Mouse (Mus musculus) megakaryocyte, embryonic 14.5 days (primary cell): ENCODE data around the gene Ldlr. TPM values are rescaled to one million over a fixed set of nuclear protein-coding genes. Genes with fewer than 3 reads are reported as not detected.

Experiments
- H3K27me3 ChIP-seq: replicated peaks from 2 replicates; pipeline ENCODE3; 2012; ENCODE audit warnings: inconsistent platforms
- H3K36me3 ChIP-seq: replicated peaks from 2 replicates; pipeline ENCODE3; 2012; ENCODE audit warnings: low read length, inconsistent platforms, mixed read lengths
- H3K4me1 ChIP-seq: 2 replicates; pipeline ENCODE4 v1.6.1; 2012; ENCODE audit warnings: inconsistent platforms
- H3K4me3 ChIP-seq: replicated peaks from 2 replicates; pipeline ENCODE3; 2012; ENCODE audit warnings: moderate library complexity, mild to moderate bottlenecking, inconsistent platforms
- H3K9me3 ChIP-seq: 2 replicates; pipeline ENCODE4 v1.6.1; 2012; ENCODE audit warnings: inconsistent platforms
- FLI1 ChIP-seq: IDR thresholded peaks from 2 replicates; pipeline ENCODE4 v1.6.1; 2012; ENCODE audit warnings: low read length, inconsistent platforms, mixed read lengths
- GATA1 ChIP-seq: IDR thresholded peaks from 3 replicates; pipeline ENCODE4 v1.6.1; 2012; ENCODE audit warnings: mixed read lengths, low read length, inconsistent platforms, borderline replicate concordance
- polyA plus RNA-seq: library from polyadenylated mRNA; stranded (reverse); fragments of >175 nt; gene quantifications from 2 replicates; pipeline ENCODE4 v1.2.3, GENCODE M21; 2012; ENCODE audit warnings: low replicate concordance; ENCODE audit not compliant: insufficient read depth

Ldlr gene
- polyA plus RNA-seq, 1 experiment = 26.9 TPM

GRCm38 (mm10) chr9:21725224-21726121 lies 2.2 kb downstream of the Ldlr start:
- Histone ChIP-seq H3K4me3 (peak overlapping the region; percentile 93), H3K36me3 (peaks cover 58% of the 10 kb centered on the region), H3K9me3 (no peaks in the 10 kb centered on the region), H3K4me1 (peaks cover 84% of the 10 kb centered on the region), H3K27me3 (no peaks in the 10 kb centered on the region)
- TF ChIP-seq GATA1 (no peak), FLI1 (no peak)

DNA sequence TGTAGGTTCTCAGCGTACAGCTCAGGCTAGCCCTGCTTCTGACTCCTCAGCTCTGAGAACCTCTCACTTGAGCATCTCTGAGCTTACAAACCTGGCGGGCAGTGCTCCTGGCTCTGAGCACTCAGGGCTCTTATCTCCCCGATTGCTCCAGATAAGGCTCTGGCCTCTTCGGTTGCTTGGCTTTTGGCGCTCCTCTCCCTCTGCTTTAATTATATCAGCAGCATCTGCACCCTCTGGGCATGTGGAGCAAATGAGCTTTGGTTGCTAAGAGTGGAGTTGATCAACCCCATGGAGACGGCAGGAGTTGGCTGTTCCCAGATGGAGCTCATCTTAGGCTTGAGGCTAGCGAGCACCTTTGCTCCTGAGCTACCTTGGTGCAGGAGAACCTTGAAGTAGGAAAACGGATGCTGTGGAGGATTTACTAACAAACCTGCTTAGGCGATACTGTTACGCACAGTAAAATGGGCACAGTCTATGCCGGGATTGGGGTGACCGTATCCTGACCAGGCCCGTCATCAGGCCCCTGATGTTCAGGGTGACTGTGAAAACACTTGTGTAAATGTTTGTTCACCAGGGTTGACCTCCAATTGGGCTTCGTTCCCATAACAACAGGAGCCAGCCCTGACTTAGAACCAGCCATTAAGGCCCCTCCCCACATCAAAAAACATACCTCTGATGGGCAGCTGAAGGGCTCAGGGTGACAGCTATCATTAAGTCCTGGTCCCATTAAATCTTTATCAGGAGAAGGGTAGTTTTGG lies 3.1 kb downstream of the Ldlr start:
- Histone ChIP-seq H3K4me3 (peak overlapping the region; percentile 82), H3K4me1 (peaks cover 82% of the 10 kb centered on the region), H3K27me3 (no peaks in the 10 kb centered on the region), H3K36me3 (peaks cover 62% of the 10 kb centered on the region), H3K9me3 (no peaks in the 10 kb centered on the region)
- TF ChIP-seq GATA1 (no peak), FLI1 (no peak)

DNA sequence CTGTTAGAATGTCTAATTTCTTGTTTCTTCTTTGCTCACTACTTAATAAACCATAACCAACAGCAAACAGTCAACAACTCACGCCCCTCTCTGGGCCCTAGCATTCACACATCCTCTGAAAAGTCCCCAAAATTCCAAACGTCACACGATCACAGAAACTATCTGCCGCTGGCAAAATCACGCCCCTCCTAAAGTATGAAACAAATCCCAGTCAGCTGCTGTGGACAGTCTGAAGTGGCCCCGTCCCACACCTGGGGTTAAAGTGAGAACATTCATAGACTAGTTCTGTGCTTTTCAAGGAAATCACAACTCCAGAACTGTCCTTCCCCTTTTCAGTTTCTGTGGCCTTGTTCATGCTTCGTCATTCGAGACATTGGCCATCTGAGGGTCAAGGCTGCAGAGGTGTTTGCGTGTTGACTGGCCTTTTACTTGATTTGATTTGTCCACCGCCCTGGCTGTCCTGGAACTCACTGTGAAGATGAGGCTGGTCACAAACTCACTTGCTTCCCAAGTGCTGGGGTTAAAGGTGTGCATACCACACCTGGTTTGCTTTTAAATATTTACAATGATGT lies 5.1 kb downstream of the Ldlr start:
- TF ChIP-seq FLI1 (no peak), GATA1 (no peak)
- H3K9me3 ChIP-seq = no peaks in the 10 kb centered on the region
- H3K4me1 ChIP-seq = peaks cover 74% of the 10 kb centered on the region
- H3K4me3 ChIP-seq = peak overlapping the region; percentile 51
- H3K27me3 ChIP-seq = no peaks in the 10 kb centered on the region
- peaks cover 82% of the 10 kb centered on the region for H3K36me3 ChIP-seq

- peaks cover 91% of the 10 kb centered on the region for H3K36me3 ChIP-seq
- TF ChIP-seq FLI1 (no peak), GATA1 (no peak)
- peaks cover 76% of the 10 kb centered on the region for H3K4me1 ChIP-seq
- H3K9me3 ChIP-seq = no peaks in the 10 kb centered on the region
- no peaks in the 10 kb centered on the region for H3K27me3 ChIP-seq
- H3K4me3 ChIP-seq = peak overlapping the region; percentile 68
These were observed 6.0 kb downstream of the Ldlr start for GRCm38 (mm10) chr9:21729264-21729663.

GRCm38 (mm10) chr9:21732288-21732687 lies 9.0 kb downstream of the Ldlr start:
- H3K36me3 ChIP-seq = peaks cover 97% of the 10 kb centered on the region
- no peak for TF ChIP-seq FLI1
- TF ChIP-seq GATA1 = no peak

GRCm38 (mm10) chr9:21733446-21733845 lies 10.2 kb downstream of the Ldlr start:
- H3K27me3 ChIP-seq = no peaks in the 10 kb centered on the region
- peaks cover 97% of the 10 kb centered on the region for H3K36me3 ChIP-seq
- no peak for TF ChIP-seq GATA1
- TF ChIP-seq FLI1 = no peak
- H3K4me1 ChIP-seq = peaks cover 45% of the 10 kb centered on the region
- peak overlapping the region; percentile 23 for H3K4me3 ChIP-seq
- H3K9me3 ChIP-seq = no peaks in the 10 kb centered on the region

More at GRCm38 (mm10) chr9:21732288-21732687, 9.0 kb downstream of the Ldlr start:
- Histone ChIP-seq H3K4me3 (peak overlapping the region; percentile 40), H3K4me1 (peaks cover 52% of the 10 kb centered on the region), H3K9me3 (no peaks in the 10 kb centered on the region), H3K27me3 (no peaks in the 10 kb centered on the region)

GRCm38 (mm10) chr9:21733989-21734388 lies 10.7 kb downstream of the Ldlr start:
- Histone ChIP-seq H3K4me3 (no peak overlapping the region), H3K36me3 (peaks cover 97% of the 10 kb centered on the region), H3K9me3 (no peaks in the 10 kb centered on the region), H3K27me3 (no peaks in the 10 kb centered on the region), H3K4me1 (peaks cover 44% of the 10 kb centered on the region)
- TF ChIP-seq FLI1 (no peak), GATA1 (no peak)

GRCm38 (mm10) chr9:21735126-21735525 lies 11.8 kb downstream of the Ldlr start:
- TF ChIP-seq GATA1 (no peak), FLI1 (no peak)
- Histone ChIP-seq H3K36me3 (peaks cover 98% of the 10 kb centered on the region), H3K4me3 (no peak overlapping the region), H3K27me3 (no peaks in the 10 kb centered on the region), H3K4me1 (peaks cover 44% of the 10 kb centered on the region), H3K9me3 (no peaks in the 10 kb centered on the region)

DNA sequence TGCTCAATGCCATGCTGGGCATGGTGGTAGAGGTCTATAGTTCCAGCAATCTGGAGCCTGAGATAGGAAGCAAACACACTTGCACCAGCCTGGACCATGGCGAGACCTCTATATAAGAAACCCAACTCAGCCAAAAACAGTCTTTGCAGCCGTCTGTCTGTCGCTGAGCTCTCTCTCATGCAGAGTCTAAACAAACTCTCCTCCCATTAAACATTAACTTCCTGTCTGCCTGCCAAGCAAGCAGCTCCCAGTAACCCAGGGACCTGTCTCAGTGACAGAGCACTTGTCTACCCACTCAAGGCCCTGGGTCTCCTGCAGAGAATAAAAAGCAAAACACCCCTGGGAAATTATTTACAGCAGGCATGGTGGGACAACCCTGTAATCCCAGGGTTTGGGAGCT lies 13.3 kb downstream of the Ldlr start:
- Histone ChIP-seq H3K4me1 (peaks cover 34% of the 10 kb centered on the region), H3K36me3 (peaks cover 97% of the 10 kb centered on the region), H3K9me3 (no peaks in the 10 kb centered on the region), H3K27me3 (no peaks in the 10 kb centered on the region), H3K4me3 (no peak overlapping the region)
- TF ChIP-seq GATA1 = no peak
- no peak for TF ChIP-seq FLI1
